Mouse (Mus musculus) thymus, postnatal 14 days (tissue): ENCODE measurements around the gene Coch.
"Not testable (repeated sequence)": the region's sequence is repeated elsewhere in the genome, so short reads cannot be mapped to it uniquely, and the experiment has no call there.

ENCODE experiments used
- DNase-seq: peaks from one replicate; pipeline ENCODE4 v3.0.0; 2021

Gene Coch

GRCm38 (mm10) chr12:51593229-51594029 is at the start of gene Coch:
Coch (plus strand) TSS chr12:51593341.
- DNase-seq: peak; percentile 5

GRCm38 (mm10) chr12:51543402-51543960 is 49.7 kb upstream of the Coch start:
- DNase-seq: no peak

- no peak for DNase-seq
Measured at GRCm38 (mm10) chr12:51555041-51555440, 38.1 kb upstream of the Coch start.

- no peak for DNase-seq
Measured at GRCm38 (mm10) chr12:51561416-51561815, 31.7 kb upstream of the Coch start.

- DNase-seq: no peak
Measured at GRCm38 (mm10) chr12:51567225-51567624, 25.9 kb upstream of the Coch start.

- DNase-seq: no peak
Measured at GRCm38 (mm10) chr12:51569472-51569871, 23.7 kb upstream of the Coch start.

- DNase-seq: no peak
Measured at GRCm38 (mm10) chr12:51569944-51570343, 23.2 kb upstream of the Coch start.

- DNase-seq: no peak
Measured at GRCm38 (mm10) chr12:51572651-51573050, 20.5 kb upstream of the Coch start.

- not testable (repeated sequence) for DNase-seq
Measured at GRCm38 (mm10) chr12:51577816-51578215, 15.3 kb upstream of the Coch start.

- no peak for DNase-seq
Measured at GRCm38 (mm10) chr12:51589263-51589662, 3.9 kb upstream of the Coch start.

GRCm38 (mm10) chr12:51591921-51592320 is 1.2 kb upstream of the Coch start:
- no peak for DNase-seq

GRCm38 (mm10) chr12:51592888-51593228 is 283 bp upstream of the Coch start:
- DNase-seq: no peak

GRCm38 (mm10) chr12:51594030-51594470 is 909 bp downstream of the Coch start:
- DNase-seq: no peak

GRCm38 (mm10) chr12:51603306-51603705 is 10.2 kb downstream of the Coch start:
- DNase-seq: no peak

- DNase-seq: no peak
Measured at GRCm38 (mm10) chr12:51606138-51606537, 13.0 kb downstream of the Coch start.

GRCm38 (mm10) chr12:51612361-51612760 is 19.2 kb downstream of the Coch start:
- no peak for DNase-seq

- DNase-seq: no peak
Measured at GRCm38 (mm10) chr12:51620572-51620971, 27.4 kb downstream of the Coch start.

GRCm38 (mm10) chr12:51621161-51621560 is 28.0 kb downstream of the Coch start:
- no peak for DNase-seq

GRCm38 (mm10) chr12:51622670-51623365 is 29.7 kb downstream of the Coch start:
- DNase-seq: no peak

GRCm38 (mm10) chr12:51623366-51623694 is 30.2 kb downstream of the Coch start:
- no peak for DNase-seq

- no peak for DNase-seq
Measured at GRCm38 (mm10) chr12:51633481-51633880, 40.3 kb downstream of the Coch start.

- DNase-seq: no peak
Measured at GRCm38 (mm10) chr12:51636260-51636659, 43.1 kb downstream of the Coch start.

- no peak for DNase-seq
Measured at GRCm38 (mm10) chr12:51636689-51637470, 43.7 kb downstream of the Coch start.
